Mouse (Mus musculus) gonadal fat pad, adult 2 months (tissue): ENCODE results near the gene Icos. TPM values are rescaled to one million over a fixed set of nuclear protein-coding genes. Genes with fewer than 3 reads are reported as not detected.

ENCODE experiments used
- DNase-seq: peaks from one replicate; pipeline ENCODE4 v3.0.0-alpha.2; 2012; ENCODE audit warnings: low read depth
- polyA plus RNA-seq: library from polyadenylated mRNA; depleted of rRNA; stranded (reverse); fragments of >200 nt; gene quantifications from 2 replicates; pipeline ENCODE4 v1.2.3, GENCODE M21; 2012; rRNA removed

The Icos gene
- polyA plus RNA-seq, 1 experiment, result 0.15 TPM

- DNase-seq, result no peak
Measured at GRCm38 (mm10) chr1:61039310-61039709, 61.6 kb downstream of the Icos start.

GRCm38 (mm10) chr1:61040401-61040800, 62.7 kb downstream of the Icos start:
- DNase-seq, result no peak

GRCm38 (mm10) chr1:61042842-61043241, 65.1 kb downstream of the Icos start:
- no peak for DNase-seq

- DNase-seq, result no peak
Measured at GRCm38 (mm10) chr1:61046055-61046705, 68.5 kb downstream of the Icos start.

- DNase-seq, result no peak
Measured at GRCm38 (mm10) chr1:61047336-61047735, 69.6 kb downstream of the Icos start.

Other genes with a start within 250 kb of the Icos start
- gene Ctla4, start 90.9 kb upstream of the Icos start, polyA plus RNA-seq, result not detected in 2 replicates